Mouse (Mus musculus) kidney, embryonic 15.5 days (tissue): ENCODE data around the gene Taf1b. TPM values are rescaled to one million over a fixed set of nuclear protein-coding genes. Genes with fewer than 3 reads are reported as not detected.
"Not testable (repeated sequence)": the region's sequence is repeated elsewhere in the genome, so short reads cannot be mapped to it uniquely, and the experiment has no call there.

Experiments
- ATAC-seq: fragments of 200-750 bp; cut with Nextera tagmentation; replicated peaks from 2 replicates; pipeline ENCODE4 v1.8.0; 2017; ENCODE audit warnings: moderate TSS enrichment; ENCODE audit not compliant: low FRiP score
- H3K27ac ChIP-seq: fragments of 300-500 bp; sonication (generic); 2 replicates; pipeline ENCODE4 v1.5.1; 2015; ENCODE audit warnings: mild to moderate bottlenecking, inconsistent platforms
- H3K27me3 ChIP-seq: fragments of 300-500 bp; sonication (generic); 2 replicates; pipeline ENCODE4 v1.6.1; 2015; ENCODE audit warnings: inconsistent platforms
- H3K36me3 ChIP-seq: fragments of 300-500 bp; sonication (generic); 2 replicates; pipeline ENCODE4 v1.6.1; 2015; ENCODE audit warnings: inconsistent platforms
- H3K4me1 ChIP-seq: fragments of 300-500 bp; sonication (generic); 2 replicates; pipeline ENCODE4 v1.6.1; 2015; ENCODE audit warnings: inconsistent platforms
- H3K4me2 ChIP-seq: fragments of 300-500 bp; sonication (generic); 2 replicates; pipeline ENCODE4 v1.6.1; 2015; ENCODE audit warnings: moderate library complexity, mild to moderate bottlenecking, inconsistent platforms
- H3K4me3 ChIP-seq: fragments of 300-500 bp; sonication (generic); replicated peaks from 2 replicates; pipeline ENCODE4 v1.5.1; 2015; ENCODE audit warnings: mild to moderate bottlenecking, inconsistent platforms
- H3K9ac ChIP-seq: fragments of 300-500 bp; sonication (generic); 2 replicates; pipeline ENCODE4 v1.6.1; 2015; ENCODE audit warnings: mild to moderate bottlenecking, inconsistent platforms
- H3K9me3 ChIP-seq: fragments of 300-500 bp; sonication (generic); replicated peaks from 2 replicates; pipeline ENCODE4 v1.6.1; 2016; ENCODE audit warnings: inconsistent platforms
- WGBS: fragments of 180-500 bp; shearing (Covaris S2); methylation state at CpG from one replicate; pipeline ENCODE4 v1.1.7; 2015; ENCODE audit warnings: mixed read lengths; 5-methylcytosine and 5-hydroxymethylcytosine counted together
- polyA plus RNA-seq: library from polyadenylated mRNA; unstranded; fragments of >200 nt; fragmentation: Nextera tagmentation; extraction: Ambion mirVana; gene quantifications from 2 replicates; pipeline ENCODE4 v1.2.1, GENCODE M21; 2015

The Taf1b gene
- polyA plus RNA-seq, 1 experiment from 2014 or later, result 32.6 TPM

DNA sequence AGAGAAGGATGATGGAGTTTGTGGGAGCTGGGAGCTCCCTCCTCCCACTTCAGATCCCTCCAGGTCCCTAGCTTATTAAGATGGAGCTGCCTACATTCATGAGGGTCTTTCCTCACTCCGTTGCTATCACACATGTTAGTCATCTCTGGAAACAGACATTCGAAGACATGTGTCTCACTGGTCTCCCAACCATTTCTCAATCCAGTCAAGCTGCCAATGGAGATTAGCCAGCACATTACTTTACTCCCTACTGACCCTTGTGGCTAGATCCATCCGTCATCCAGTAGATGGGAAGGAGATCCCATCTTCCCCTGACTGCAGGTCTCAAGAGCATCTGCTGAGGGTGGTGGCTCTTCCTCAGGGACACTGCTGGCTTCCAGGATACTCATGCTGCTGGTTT is 3.4 kb upstream of the Taf1b start:
- 70% methylated on average over 3 of the region's 3 CpGs for WGBS
- not testable (repeated sequence) for ATAC-seq

GRCm38 (mm10) chr12:24498841-24499485 is 804 bp downstream of the Taf1b start:
- H3K27ac ChIP-seq, result peak overlapping the region; percentile 84
- H3K9me3 ChIP-seq, H3K36me3 ChIP-seq, H3K27me3 ChIP-seq, H3K4me1 ChIP-seq: not testable (repeated sequence)
- peak; percentile 74 for ATAC-seq
- peak overlapping the region; percentile 59 for H3K9ac ChIP-seq
- peak overlapping the region; percentile 84 for H3K4me3 ChIP-seq
- H3K4me2 ChIP-seq, result peak overlapping the region; percentile 62
- 3% methylated on average over 9 of the region's 9 CpGs for WGBS

More for the DNA sequence above, 3.4 kb upstream of the Taf1b start:
- H3K27ac ChIP-seq, H3K9ac ChIP-seq, H3K4me3 ChIP-seq, H3K9me3 ChIP-seq, H3K4me2 ChIP-seq, H3K27me3 ChIP-seq, H3K36me3 ChIP-seq, H3K4me1 ChIP-seq: not testable (repeated sequence)

GRCm38 (mm10) chr12:24517118-24517517 is 19.0 kb downstream of the Taf1b start:
- Histone ChIP-seq H3K9me3 (no peaks in the 10 kb centered on the region), H3K27me3 (no peaks in the 10 kb centered on the region), H3K27ac (no peak overlapping the region), H3K4me3 (no peak overlapping the region), H3K4me2 (no peak overlapping the region), H3K9ac (no peak overlapping the region), H3K4me1 (no peaks in the 10 kb centered on the region), H3K36me3 (peaks cover 62% of the 10 kb centered on the region)
- no peak for ATAC-seq
- 97% methylated on average over 8 of the region's 8 CpGs for WGBS

GRCm38 (mm10) chr12:24521076-24521475 is 22.9 kb downstream of the Taf1b start:
- Histone ChIP-seq H3K9ac (no peak overlapping the region), H3K27me3 (no peaks in the 10 kb centered on the region), H3K36me3 (peaks cover 44% of the 10 kb centered on the region), H3K4me1 (no peaks in the 10 kb centered on the region), H3K9me3 (no peaks in the 10 kb centered on the region), H3K27ac (no peak overlapping the region), H3K4me2 (no peak overlapping the region), H3K4me3 (no peak overlapping the region)
- WGBS, result 84% methylated on average over 3 of the region's 3 CpGs
- no peak for ATAC-seq

- not testable (repeated sequence) for H3K4me3 ChIP-seq, H3K27me3 ChIP-seq, H3K4me1 ChIP-seq, ATAC-seq, H3K27ac ChIP-seq, H3K9me3 ChIP-seq, H3K4me2 ChIP-seq, H3K9ac ChIP-seq
- 89% methylated on average over 7 of the region's 7 CpGs for WGBS
- H3K36me3 ChIP-seq, result peaks cover 22% of the 10 kb centered on the region; the same call in 1 of the 2 replicates
Measured at GRCm38 (mm10) chr12:24525065-24525464, 26.9 kb downstream of the Taf1b start.

- no peak for ATAC-seq
- WGBS, result 76% methylated on average over 5 of the region's 5 CpGs
- Histone ChIP-seq H3K4me1 (no peaks in the 10 kb centered on the region), H3K9ac (no peak overlapping the region), H3K9me3 (no peaks in the 10 kb centered on the region), H3K36me3 (peaks cover 5% of the 10 kb centered on the region; the same call in 1 of the 2 replicates), H3K4me2 (no peak overlapping the region), H3K4me3 (no peak overlapping the region), H3K27ac (no peak overlapping the region), H3K27me3 (no peaks in the 10 kb centered on the region)
Measured at GRCm38 (mm10) chr12:24536390-24536789, 38.2 kb downstream of the Taf1b start.

DNA sequence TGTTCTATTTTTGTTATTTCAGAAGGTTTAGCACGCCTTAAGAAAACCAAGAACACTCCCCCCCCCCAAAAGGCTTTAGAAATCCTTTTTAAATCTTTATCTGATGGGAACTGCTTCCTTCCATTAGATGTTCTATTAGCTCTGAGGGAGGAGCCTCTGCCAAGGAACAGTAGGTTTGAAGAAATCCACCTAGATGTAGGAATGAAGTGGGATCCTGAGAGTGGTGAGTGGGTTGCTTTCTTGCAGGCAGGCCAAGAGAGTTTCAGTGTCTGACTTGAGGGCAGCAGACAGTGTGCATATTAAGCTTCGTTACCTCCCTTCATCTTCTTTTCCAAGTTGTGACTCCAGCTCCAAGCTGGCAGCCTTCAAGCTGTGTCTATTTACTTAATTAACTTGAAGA is 39.0 kb downstream of the Taf1b start:
- Histone ChIP-seq H3K4me3 (no peak overlapping the region), H3K9ac (no peak overlapping the region), H3K27me3 (no peaks in the 10 kb centered on the region), H3K36me3 (peaks cover 2% of the 10 kb centered on the region; the same call in 1 of the 2 replicates), H3K27ac (no peak overlapping the region), H3K4me2 (no peak overlapping the region), H3K9me3 (no peaks in the 10 kb centered on the region), H3K4me1 (no peaks in the 10 kb centered on the region)
- 69% methylated on average over 2 of the region's 2 CpGs for WGBS
- no peak for ATAC-seq

DNA sequence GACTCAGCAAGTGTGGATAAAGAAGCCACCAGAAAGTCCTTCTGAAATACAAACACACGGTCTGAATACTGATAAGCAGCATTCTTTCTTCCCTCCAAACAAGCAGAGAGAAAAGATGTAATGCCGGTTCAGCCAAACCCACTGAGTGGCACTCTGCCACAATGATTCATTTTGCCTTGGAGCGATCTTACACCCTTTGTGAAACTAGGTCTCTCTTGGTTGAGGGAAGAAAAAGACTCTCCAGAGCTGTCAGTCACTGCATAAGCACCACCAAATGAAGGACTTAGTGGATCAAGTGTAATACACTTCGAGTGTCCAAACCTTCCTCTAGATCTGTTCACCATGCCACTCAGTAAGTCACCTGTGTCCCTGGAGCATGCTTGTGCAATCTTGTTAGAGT is 39.8 kb downstream of the Taf1b start:
- 0 out of 2 replicates have a peak, but pooled peaks cover 2% of the 10 kb centered on the region for H3K36me3 ChIP-seq
- ATAC-seq, result no peak
- H3K4me2 ChIP-seq, result no peak overlapping the region
- no peak overlapping the region for H3K4me3 ChIP-seq
- no peak overlapping the region for H3K9ac ChIP-seq
- no peaks in the 10 kb centered on the region for H3K4me1 ChIP-seq
- H3K9me3 ChIP-seq, result no peaks in the 10 kb centered on the region
- H3K27me3 ChIP-seq, result no peaks in the 10 kb centered on the region
- H3K27ac ChIP-seq, result no peak overlapping the region
- 93% methylated on average over 4 of the region's 4 CpGs for WGBS

DNA sequence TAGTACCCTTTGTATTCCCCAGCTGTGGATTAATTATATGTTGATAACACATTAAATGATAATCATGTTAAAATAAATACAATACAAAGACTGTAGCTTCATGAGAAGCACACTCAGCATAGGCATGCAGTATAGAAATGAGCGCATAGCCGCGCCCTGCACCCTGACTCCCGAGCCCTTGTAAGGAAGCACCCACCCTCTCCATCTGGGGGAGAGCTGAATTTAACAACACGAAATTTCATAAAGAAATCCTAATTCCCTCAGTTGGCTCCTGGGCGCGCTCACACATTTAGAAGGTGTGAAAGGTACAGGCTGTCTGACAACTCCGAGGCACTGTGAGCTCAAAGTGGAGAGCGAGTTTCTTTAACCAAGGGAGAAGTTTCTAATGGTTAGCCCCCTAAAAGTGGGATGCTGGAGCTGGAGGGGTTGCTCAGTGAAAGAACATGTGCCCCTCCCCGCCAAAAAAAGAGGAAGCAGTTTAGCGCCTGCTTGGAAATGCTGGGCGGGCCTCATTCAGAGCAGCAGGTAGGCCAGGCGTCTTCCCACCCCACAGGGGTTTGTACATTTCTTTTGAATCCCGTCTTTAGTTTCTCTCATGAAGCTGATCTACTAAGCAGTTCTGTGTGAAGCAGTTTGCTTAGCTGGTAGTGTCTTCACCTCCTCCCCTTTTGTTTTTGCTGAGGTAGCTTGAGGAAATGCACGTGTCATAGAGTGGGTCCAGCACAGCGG is 43.4 kb downstream of the Taf1b start:
- WGBS, result 85% methylated on average over 16 of the region's 16 CpGs
- Histone ChIP-seq H3K36me3 (peaks cover 13% of the 10 kb centered on the region; the same call in 1 of the 2 replicates), H3K4me2 (no peak overlapping the region), H3K9me3 (no peaks in the 10 kb centered on the region), H3K4me1 (no peaks in the 10 kb centered on the region), H3K4me3 (no peak overlapping the region), H3K27me3 (no peaks in the 10 kb centered on the region), H3K9ac (no peak overlapping the region), H3K27ac (no peak overlapping the region)
- no peak for ATAC-seq

GRCm38 (mm10) chr12:24547686-24548085 is 49.5 kb downstream of the Taf1b start:
- Histone ChIP-seq H3K27ac (no peak overlapping the region), H3K4me3 (no peak overlapping the region), H3K9ac (no peak overlapping the region), H3K27me3 (no peaks in the 10 kb centered on the region), H3K4me2 (no peak overlapping the region), H3K4me1 (no peaks in the 10 kb centered on the region), H3K9me3 (no peaks in the 10 kb centered on the region), H3K36me3 (peaks cover 40% of the 10 kb centered on the region)
- no peak for ATAC-seq
- WGBS, result 88% methylated on average over 8 of the region's 8 CpGs

GRCm38 (mm10) chr12:24548885-24549284 is 50.7 kb downstream of the Taf1b start:
- Histone ChIP-seq H3K9me3 (no peaks in the 10 kb centered on the region), H3K4me3 (no peak overlapping the region), H3K27ac (no peak overlapping the region), H3K9ac (no peak overlapping the region), H3K36me3 (peaks cover 44% of the 10 kb centered on the region), H3K4me2 (no peak overlapping the region), H3K4me1 (no peaks in the 10 kb centered on the region), H3K27me3 (no peaks in the 10 kb centered on the region)
- ATAC-seq, result no peak
- 88% methylated on average over 6 of the region's 6 CpGs for WGBS

DNA sequence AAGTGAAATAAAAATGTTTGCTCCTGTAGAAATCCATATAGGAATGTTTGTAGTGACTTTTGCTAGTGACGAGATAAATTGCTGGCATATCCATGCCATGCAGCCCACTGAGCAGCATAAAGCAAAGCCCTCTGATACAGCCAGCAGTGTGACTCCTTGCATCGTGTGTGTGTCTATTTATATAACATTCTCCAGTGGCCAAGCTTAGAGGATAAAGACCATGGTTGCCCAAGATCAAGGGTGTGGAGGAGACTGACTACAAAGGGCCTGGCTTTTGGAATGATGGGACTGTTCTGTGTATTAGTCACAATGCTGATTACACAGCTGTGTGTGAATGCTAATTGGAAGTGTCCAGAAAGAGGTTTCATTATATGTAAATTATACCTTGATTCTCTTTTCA is 54.4 kb downstream of the Taf1b start:
- no peak for ATAC-seq
- H3K4me3 ChIP-seq, result no peak overlapping the region
- no peaks in the 10 kb centered on the region for H3K9me3 ChIP-seq
- 80% methylated on average over 2 of the region's 2 CpGs for WGBS
- H3K4me1 ChIP-seq, result no peaks in the 10 kb centered on the region
- H3K27me3 ChIP-seq, result no peaks in the 10 kb centered on the region
- H3K4me2 ChIP-seq, result no peak overlapping the region
- no peak overlapping the region for H3K27ac ChIP-seq
- peaks cover 33% of the 10 kb centered on the region for H3K36me3 ChIP-seq
- no peak overlapping the region for H3K9ac ChIP-seq
